9 mouse cellular contexts compared by ENCODE assay signal in genomic region chr2:118486933-118487332, GRCm38 (mm10). TPM values are rescaled to one million over a fixed set of nuclear protein-coding genes. Genes with fewer than 3 reads are reported as not detected.
A peak's percentile ranks its signal among the peaks of the same experiment; 100 is the strongest.
DNase-seq lines count a peak whose midpoint lies in the region; ATAC-seq and TF ChIP-seq lines count a peak whose summit lies in the region.
"Had no signal": no experiment of that assay in that cellular context is flagged by ENCODE, and none has a peak within 500 bp of the region (broad histone marks: within the 10 kb centered on the region; RNA-seq: fewer than 3 reads in every experiment).

No protein-coding gene starts in this region.

- peak; percentile 99 for TF ChIP-seq CTCF in liver, adult 2 months (IDR thresholded peaks at IDR 0.05; ENCODE audit: low read depth, low read length)

- H3K27me3 ChIP-seq in midbrain, embryonic 10.5 days (ENCODE audit: low read depth, poor library complexity, severe bottlenecking) = no peaks in the 10 kb centered on the region
- no peaks in the 10 kb centered on the region for H3K27me3 ChIP-seq in midbrain, embryonic 16.5 days (ENCODE audit: control insufficient read depth, insufficient read depth, low read depth, low read length)
- H3K27me3 ChIP-seq in kidney, embryonic 14.5 days (ENCODE audit: control insufficient read depth, insufficient read depth, low read length) = no peaks in the 10 kb centered on the region
- H3K27me3 ChIP-seq in liver, adult 2 months (ENCODE audit: control insufficient read depth, insufficient read depth, low read length) = no peaks in the 10 kb centered on the region
- H3K27me3 ChIP-seq in stomach, embryonic 14.5 days (ENCODE audit: control insufficient read depth, insufficient read depth, low read length) = no peaks in the 10 kb centered on the region
- H3K27me3 ChIP-seq: stomach, embryonic 15.5 days had no signal

- DNase-seq in midbrain, embryonic 10.5 days (ENCODE audit: low spot score) = peak; percentile 85
- DNase-seq in heart, adult 18-20 months = peak; percentile 76 to 95
- DNase-seq in liver, adult 2 months (ENCODE audit: extremely low read depth, low read depth, low spot score) = peak; percentile 30
- DNase-seq in naive thymus-derived CD4-positive, alpha-beta T cell, adult 2 months (ENCODE audit: low read depth) = peak; percentile 88

- no peak overlapping the region for H3K4me2 ChIP-seq in midbrain, embryonic 16.5 days (ENCODE audit: low read length)
- no peak overlapping the region for H3K4me2 ChIP-seq in kidney, embryonic 14.5 days (replicated peaks; ENCODE audit: low read depth, low read length)
- no peak overlapping the region for H3K4me2 ChIP-seq in stomach, embryonic 14.5 days (replicated peaks; ENCODE audit: low read depth, low read length)
- H3K4me2 ChIP-seq: stomach, embryonic 15.5 days had no signal

- H3K9me3 ChIP-seq in midbrain, embryonic 10.5 days (replicated peaks) = no peaks in the 10 kb centered on the region
- H3K9me3 ChIP-seq in midbrain, embryonic 16.5 days (replicated peaks; ENCODE audit: control insufficient read depth, low read length, poor library complexity, severe bottlenecking) = no peaks in the 10 kb centered on the region
- peaks cover 4% of the 10 kb centered on the region; the same call in 1 of the 2 replicates for H3K9me3 ChIP-seq in kidney, embryonic 14.5 days (ENCODE audit: control insufficient read depth, low read length)
- H3K9me3 ChIP-seq in stomach, embryonic 14.5 days (ENCODE audit: control insufficient read depth, low read depth, low read length) = no peaks in the 10 kb centered on the region
- H3K9me3 ChIP-seq: stomach, embryonic 15.5 days had no signal

- WGBS in midbrain, embryonic 10.5 days = 21% methylated on average over 12 of the region's 12 CpGs
- 14% methylated on average over 12 of the region's 12 CpGs for WGBS in midbrain, embryonic 16.5 days
- 24% methylated on average over 12 of the region's 12 CpGs for WGBS in kidney, embryonic 14.5 days
- 22% methylated on average over 12 of the region's 12 CpGs for WGBS in liver, adult 2 months
- WGBS in stomach, embryonic 14.5 days = 21% methylated on average over 12 of the region's 12 CpGs

- H3K27ac ChIP-seq in midbrain, embryonic 10.5 days (replicated peaks) = no peak overlapping the region
- no peak overlapping the region for H3K27ac ChIP-seq in midbrain, embryonic 16.5 days (ENCODE audit: low read length)
- H3K27ac ChIP-seq in kidney, embryonic 14.5 days (ENCODE audit: low read depth, low read length) = no peak overlapping the region
- H3K27ac ChIP-seq in liver, adult 2 months (replicated peaks; ENCODE audit: insufficient read depth, low read depth, low read length) = no peak overlapping the region
- H3K27ac ChIP-seq in stomach, embryonic 14.5 days (ENCODE audit: low read length) = no peak overlapping the region
- H3K27ac ChIP-seq: stomach, embryonic 15.5 days had no signal

- no peaks in the 10 kb centered on the region for H3K79me2 ChIP-seq in liver, adult 2 months (ENCODE audit: control insufficient read depth, insufficient read depth, low read length)

- H3K9ac ChIP-seq in midbrain, embryonic 16.5 days (ENCODE audit: low read depth, low read length) = no peak overlapping the region
- H3K9ac ChIP-seq in kidney, embryonic 14.5 days (ENCODE audit: low read depth, low read length) = no peak overlapping the region
- no peak overlapping the region for H3K9ac ChIP-seq in liver, adult 2 months (ENCODE audit: low read depth, low read length)
- no peak overlapping the region for H3K9ac ChIP-seq in stomach, embryonic 14.5 days (replicated peaks; ENCODE audit: low read depth, low read length)
- H3K9ac ChIP-seq: stomach, embryonic 15.5 days had no signal

- H3K4me3 ChIP-seq in midbrain, embryonic 10.5 days = no peak overlapping the region
- no peak overlapping the region for H3K4me3 ChIP-seq in midbrain, embryonic 16.5 days (ENCODE audit: low read depth, low read length)
- H3K4me3 ChIP-seq in kidney, embryonic 14.5 days (ENCODE audit: low read length) = no peak overlapping the region
- no peak overlapping the region; the same call in 1 of the 2 replicates for H3K4me3 ChIP-seq in liver, adult 2 months (ENCODE audit: insufficient read depth, low read depth, low read length)
- no peak overlapping the region for H3K4me3 ChIP-seq in stomach, embryonic 14.5 days (ENCODE audit: low read depth, low read length)
- H3K4me3 ChIP-seq: stomach, embryonic 15.5 days had no signal

- H3K36me3 ChIP-seq in midbrain, embryonic 10.5 days = no peaks in the 10 kb centered on the region
- H3K36me3 ChIP-seq in midbrain, embryonic 16.5 days (ENCODE audit: control insufficient read depth, insufficient read depth, low read length) = no peaks in the 10 kb centered on the region
- H3K36me3 ChIP-seq in kidney, embryonic 14.5 days (ENCODE audit: control insufficient read depth, insufficient read depth, low read length) = no peaks in the 10 kb centered on the region
- no peaks in the 10 kb centered on the region for H3K36me3 ChIP-seq in liver, adult 2 months (ENCODE audit: control insufficient read depth, insufficient read depth, low read length)
- no peaks in the 10 kb centered on the region for H3K36me3 ChIP-seq in stomach, embryonic 14.5 days (ENCODE audit: control insufficient read depth, insufficient read depth, low read length)
- H3K36me3 ChIP-seq: stomach, embryonic 15.5 days had no signal

- no peak for TF ChIP-seq POLR2A in liver, adult 2 months (IDR thresholded peaks at IDR 0.05; ENCODE audit: extremely low read depth, insufficient read depth, low read length)

- no peak for ATAC-seq in midbrain, embryonic 16.5 days
- peak; percentile 57 for ATAC-seq in common myeloid progenitor, adult 5-6 weeks (replicated peaks; ENCODE audit: low read depth, poor library complexity, severe bottlenecking)
- ATAC-seq in kidney, embryonic 14.5 days (ENCODE audit: low FRiP score, low TSS enrichment) = peak; percentile 55; the same call in 1 of the 2 replicates
- 0 out of 2 replicates have a peak, but pooled peaks have one; percentile 26 for ATAC-seq in stomach, embryonic 14.5 days (ENCODE audit: insufficient number of reproducible peaks, insufficient read depth, low FRiP score, low read depth)

- H3K4me1 ChIP-seq in midbrain, embryonic 10.5 days = peaks cover 24% of the 10 kb centered on the region
- no peaks in the 10 kb centered on the region for H3K4me1 ChIP-seq in midbrain, embryonic 16.5 days (ENCODE audit: control insufficient read depth, insufficient read depth, low read length)
- peaks cover 18% of the 10 kb centered on the region for H3K4me1 ChIP-seq in kidney, embryonic 14.5 days (ENCODE audit: control insufficient read depth, insufficient read depth, low read length)
- H3K4me1 ChIP-seq in liver, adult 2 months (ENCODE audit: control insufficient read depth, insufficient read depth, low read length) = peaks cover 17% of the 10 kb centered on the region
- peaks cover 7% of the 10 kb centered on the region; the same call in 1 of the 2 replicates for H3K4me1 ChIP-seq in stomach, embryonic 14.5 days (ENCODE audit: control insufficient read depth, insufficient read depth, low read length)

RNA-seq across cellular contexts. Expression of gene Srp14, which starts 7.4 kb away (rescaled TPM):
- 261 and 272 TPM in 2 replicates for polyA plus RNA-seq in midbrain, embryonic 10.5 days (2016; fragmentation: Nextera tagmentation; extraction: Ambion mirVana)
- polyA plus RNA-seq in midbrain, embryonic 16.5 days (2015; fragmentation: Nextera tagmentation; extraction: Ambion mirVana) = 306 and 312 TPM in 2 replicates
- 172 and 192 TPM in 2 replicates for total RNA-seq in common myeloid progenitor, adult 5-6 weeks (2017)
- total RNA-seq in heart, adult 18-20 months (2021) = 100 to 1,000 TPM; 131 to 136 TPM
- polyA plus RNA-seq in kidney, embryonic 14.5 days (2014; fragmentation: Nextera tagmentation; extraction: Ambion mirVana) = 234 and 300 TPM in 2 replicates
- 59.7 and 72.8 TPM in 2 replicates for total RNA-seq in liver, adult 2 months (2014; rRNA removed)
- 33.4 and 37.3 TPM in 2 replicates for polyA plus RNA-seq in liver, adult 2 months (2012; rRNA removed)
- 221 and 226 TPM in 2 replicates for polyA plus RNA-seq in stomach, embryonic 14.5 days (2014; fragmentation: Nextera tagmentation; extraction: Ambion mirVana)

Comparison
In these comparisons a context has a peak if more than half of its experiments do, and no peak if none do; other contexts are left out.
1. DNase-seq: peak in every context shown above with its lines; median percentile 88 in naive thymus-derived CD4-positive, alpha-beta T cell, adult 2 months; 86 in heart, adult 18-20 months; 85 in midbrain, embryonic 10.5 days; 30 in liver, adult 2 months.